Mouse (Mus musculus) thymus, adult 2 months (tissue): ENCODE data around the gene Mogs.

Source experiments
- CTCF ChIP-seq: fragments of 200-500 bp; IDR thresholded peaks from 2 replicates; pipeline ENCODE4 v1.5.1; 2012; ENCODE audit warnings: mild to moderate bottlenecking, control low read depth, low read length, moderate library complexity, borderline replicate concordance; ENCODE audit not compliant: control insufficient read depth, poor library complexity, insufficient read depth; ENCODE audit errors: extremely low read depth
- POLR2A ChIP-seq: fragments of 200-500 bp; IDR thresholded peaks from 2 replicates; pipeline ENCODE4 v1.6.1; 2012; ENCODE audit warnings: mild to moderate bottlenecking, low read length, control low read depth, moderate library complexity; ENCODE audit not compliant: control insufficient read depth, poor library complexity, insufficient read depth; ENCODE audit errors: extremely low read depth

GRCm38 (mm10) chr6:83080210-83080609 is 35.1 kb upstream of the Mogs start:
- no peak for TF ChIP-seq CTCF
- no peak for TF ChIP-seq POLR2A
